Mouse (Mus musculus) thymus, adult 2 months (tissue): ENCODE measurements around the gene Asb12.

Experiments used
- CTCF ChIP-seq: fragments of 200-500 bp; IDR thresholded peaks from 2 replicates; pipeline ENCODE4 v1.5.1; 2012; ENCODE audit warnings: mild to moderate bottlenecking, control low read depth, low read length, moderate library complexity, borderline replicate concordance; ENCODE audit not compliant: control insufficient read depth, poor library complexity, insufficient read depth; ENCODE audit errors: extremely low read depth
- POLR2A ChIP-seq: fragments of 200-500 bp; IDR thresholded peaks from 2 replicates; pipeline ENCODE4 v1.6.1; 2012; ENCODE audit warnings: mild to moderate bottlenecking, low read length, control low read depth, moderate library complexity; ENCODE audit not compliant: control insufficient read depth, poor library complexity, insufficient read depth; ENCODE audit errors: extremely low read depth

DNA sequence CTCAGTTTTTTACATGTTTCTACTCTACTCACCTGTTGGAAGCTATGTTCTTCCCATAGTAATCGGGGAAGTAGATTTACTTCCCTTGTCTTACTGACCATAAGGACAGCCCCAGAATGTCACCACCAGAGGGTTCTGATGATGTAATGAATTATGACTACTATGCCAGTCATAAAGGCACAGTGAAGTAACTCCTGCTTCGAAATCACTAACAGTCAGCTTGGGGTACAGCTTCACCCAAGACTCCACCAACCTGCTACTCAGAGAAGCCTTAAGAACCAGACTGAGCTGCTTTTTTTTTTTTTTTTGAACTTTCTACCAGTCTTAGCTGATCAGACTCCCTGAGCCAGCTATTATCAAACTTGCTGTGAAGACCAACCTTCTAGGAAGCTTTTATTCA is at the start of gene Asb12, which contains the start of gene Pfn5:
- TF ChIP-seq CTCF (no peak), POLR2A (no peak)
